Mouse (Mus musculus): ENCODE data around the gene Nat8f4. TPM values are rescaled to one million over a fixed set of nuclear protein-coding genes. Genes with fewer than 3 reads are reported as not detected.
A peak's percentile ranks its signal among the peaks of the same experiment; 100 is the strongest.
"Not testable (repeated sequence)": the region's sequence is repeated elsewhere in the genome, so short reads cannot be mapped to it uniquely, and the experiment has no call there.

Gene Nat8f4
- polyA plus RNA-seq (2015; fragmentation: Nextera tagmentation; extraction: Ambion mirVana), result 7.0 TPM in 2 replicates

DNA sequence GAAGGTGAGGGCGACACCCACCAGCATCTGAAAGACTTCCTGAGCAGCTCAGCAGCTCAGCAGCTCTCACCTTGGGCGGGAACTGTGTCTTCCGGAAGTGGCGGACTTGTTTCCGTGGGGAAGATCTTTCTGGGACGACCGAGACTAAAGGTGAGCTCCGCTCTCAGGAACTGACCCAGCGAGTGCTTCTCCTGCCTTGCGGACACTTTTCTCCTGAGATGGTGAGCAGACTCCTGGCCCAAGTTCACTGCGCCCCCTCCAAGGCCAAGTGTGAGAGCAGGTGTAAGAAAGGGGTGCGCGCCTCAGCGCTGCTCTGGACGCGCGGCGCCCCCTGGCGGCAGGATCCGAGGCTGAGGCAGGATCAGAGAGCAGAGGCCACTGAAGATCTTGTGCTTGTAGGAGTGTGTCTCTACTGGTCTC lies at the start of gene Nat8f4:
Gene Nat8f4, minus strand, starts transcription at position 243 of the 420 bp plus-strand sequence.
- 0 out of 2 replicates have a peak within 1 kb of the TSS, but pooled peaks have one; percentile 7 for H3K9ac ChIP-seq (replicated peaks)
- not testable (repeated sequence) for H3K27ac ChIP-seq

DNA sequence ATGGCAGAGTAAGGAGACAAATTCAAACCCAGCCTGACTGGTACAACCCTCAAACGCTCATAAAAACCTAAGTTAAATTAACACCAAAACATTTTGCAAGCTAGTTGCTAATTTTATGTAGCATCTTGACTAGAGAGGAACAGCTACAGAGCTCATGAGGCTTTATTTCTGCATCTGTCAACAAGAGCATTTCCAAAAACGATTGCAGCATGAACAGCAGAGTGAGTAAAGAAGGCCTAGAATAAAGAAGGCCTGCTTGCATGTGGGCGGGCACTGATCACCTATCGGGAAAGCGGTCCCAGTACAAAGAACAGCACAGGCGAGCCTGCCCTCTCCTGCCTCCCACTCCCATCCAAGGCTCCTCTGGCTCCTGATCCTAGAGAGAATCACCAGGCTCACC lies 43.9 kb upstream of the Nat8f4 start:
- no peak for ATAC-seq
- Histone ChIP-seq H3K4me2 (replicated peaks) (no peak overlapping the region), H3K9ac (replicated peaks) (no peak overlapping the region), H3K4me3 (replicated peaks) (no peak overlapping the region), H3K27me3 (no peaks in the 10 kb centered on the region), H3K36me3 (peaks cover 87% of the 10 kb centered on the region), H3K4me1 (replicated peaks) (no peaks in the 10 kb centered on the region), H3K9me3 (no peaks in the 10 kb centered on the region), H3K27ac (no peak overlapping the region)
- WGBS, result 89% methylated on average over 6 of the region's 6 CpGs

More for the DNA sequence above, at the start of gene Nat8f4:
- 15% methylated on average over 20 of the region's 20 CpGs for WGBS
- Histone ChIP-seq H3K4me2 (replicated peaks) (peak within 1 kb of the TSS; percentile 46), H3K4me3 (replicated peaks) (peak within 1 kb of the TSS; percentile 31)
- H3K36me3 ChIP-seq; H3K4me1 ChIP-seq (replicated peaks); H3K27me3 ChIP-seq; H3K9me3 ChIP-seq: not testable (repeated sequence)
- peak; percentile 87 for ATAC-seq

DNA sequence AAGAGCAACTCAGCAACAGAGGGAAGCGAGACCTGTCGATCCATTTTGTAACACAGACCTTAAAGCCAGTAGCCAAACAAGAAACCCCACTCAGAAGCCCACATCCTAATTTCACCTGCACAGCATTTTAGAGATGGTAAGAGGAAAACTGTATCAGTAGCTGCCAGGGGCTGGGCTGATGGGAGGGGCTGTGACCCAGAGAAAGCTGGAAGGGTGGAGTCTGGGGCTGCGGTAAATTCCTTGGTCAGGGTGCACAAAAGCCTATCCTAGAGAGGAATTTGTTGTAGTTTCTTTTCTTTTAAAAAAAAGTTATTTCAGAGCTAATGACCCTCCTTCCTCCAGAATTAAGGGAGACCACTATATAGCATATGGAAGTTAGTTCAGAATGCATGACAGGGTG lies 37.8 kb upstream of the Nat8f4 start:
- no peak overlapping the region for H3K4me2 ChIP-seq (replicated peaks)
- H3K9me3 ChIP-seq, result no peaks in the 10 kb centered on the region
- H3K36me3 ChIP-seq, result peaks cover 48% of the 10 kb centered on the region
- ATAC-seq, result no peak
- no peaks in the 10 kb centered on the region for H3K4me1 ChIP-seq (replicated peaks)
- H3K27ac ChIP-seq, result no peak overlapping the region
- WGBS, result 93% methylated on average over 3 of the region's 3 CpGs
- H3K27me3 ChIP-seq, result no peaks in the 10 kb centered on the region
- H3K9ac ChIP-seq (replicated peaks), result no peak overlapping the region
- H3K4me3 ChIP-seq (replicated peaks), result no peak overlapping the region

DNA sequence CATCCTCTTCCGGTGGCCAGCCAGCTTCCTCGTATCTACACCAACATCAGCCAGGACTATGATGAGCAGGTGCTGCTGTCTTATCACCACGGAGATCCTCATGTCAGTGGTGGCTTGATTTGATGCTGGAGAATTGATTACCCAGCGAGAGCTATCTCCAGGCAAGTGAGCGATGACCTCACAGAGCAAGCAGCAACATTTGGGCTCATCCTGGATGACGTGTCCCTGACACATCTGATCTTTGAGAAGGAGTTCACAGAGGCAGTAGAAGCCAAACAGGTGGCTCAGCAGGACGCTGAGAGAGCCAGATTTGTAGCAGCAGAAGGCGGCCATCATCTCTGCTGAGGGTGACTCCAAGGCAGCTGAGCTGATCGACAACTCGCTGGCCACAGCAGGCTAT lies 34.0 kb upstream of the Nat8f4 start:
- ATAC-seq, result no peak
- no peak overlapping the region for H3K4me3 ChIP-seq (replicated peaks)
- 84% methylated on average over 10 of the region's 10 CpGs for WGBS
- H3K27me3 ChIP-seq, result no peaks in the 10 kb centered on the region
- H3K27ac ChIP-seq, result no peak overlapping the region
- H3K4me2 ChIP-seq (replicated peaks), result no peak overlapping the region
- no peaks in the 10 kb centered on the region for H3K9me3 ChIP-seq
- H3K9ac ChIP-seq (replicated peaks), result no peak overlapping the region
- H3K36me3 ChIP-seq, result peaks cover 14% of the 10 kb centered on the region
- peaks cover 3% of the 10 kb centered on the region; the same call in 1 of the 2 replicates for H3K4me1 ChIP-seq (replicated peaks)

DNA sequence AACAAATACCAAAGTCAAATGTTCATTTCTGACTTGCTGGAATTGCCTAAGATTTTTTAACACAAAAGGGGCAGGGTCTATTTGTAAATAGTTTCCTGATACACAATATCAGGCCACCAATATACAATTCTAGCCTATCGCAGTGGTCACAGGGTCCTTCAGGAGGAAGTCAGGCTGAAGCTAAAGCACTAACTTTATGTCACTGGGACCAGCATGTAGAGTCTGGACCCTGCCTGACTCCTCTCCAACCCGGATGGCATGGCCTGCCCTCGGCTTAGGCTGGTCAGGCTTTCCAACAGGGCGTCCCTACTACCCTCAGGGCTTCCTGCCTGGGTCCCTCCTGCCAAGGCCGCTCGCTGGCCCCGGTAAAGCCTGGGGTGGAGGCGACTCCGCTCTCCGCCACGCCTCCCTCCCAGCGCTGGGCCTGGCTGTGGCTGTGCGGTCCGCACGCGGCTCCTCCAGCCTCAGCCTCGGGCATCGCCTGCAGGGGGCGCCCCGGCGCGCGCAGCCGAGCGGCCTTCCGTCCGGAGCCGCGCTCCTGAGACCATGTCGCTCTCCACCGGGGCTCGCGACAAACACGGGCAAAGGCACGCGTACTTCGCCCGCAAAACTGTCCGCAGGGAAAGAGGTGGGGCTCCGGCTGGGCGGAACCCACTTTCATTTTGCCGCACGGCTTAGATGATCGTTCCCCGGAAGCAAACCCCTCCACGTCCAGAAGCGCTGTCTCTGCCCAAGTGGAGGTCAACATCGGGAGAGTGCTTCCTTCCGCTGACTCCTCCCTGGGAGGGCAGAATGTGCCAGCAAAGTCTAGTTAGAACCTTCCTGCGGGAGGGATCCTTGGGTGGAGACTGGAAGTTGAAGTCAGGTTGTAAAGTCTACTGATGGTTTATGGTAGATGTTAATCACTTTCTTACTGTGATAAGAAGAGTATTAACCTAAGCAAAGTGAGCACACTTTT lies 32.1 kb upstream of the Nat8f4 start:
- WGBS, result 1% methylated on average over 49 of the region's 50 CpGs
- ATAC-seq, result peak; percentile 98
- not testable (repeated sequence) for H3K27me3 ChIP-seq; H3K9me3 ChIP-seq; H3K27ac ChIP-seq; H3K36me3 ChIP-seq; H3K4me1 ChIP-seq (replicated peaks)
- Histone ChIP-seq H3K9ac (replicated peaks) (peak overlapping the region; percentile 54), H3K4me2 (replicated peaks) (peak overlapping the region; percentile 51), H3K4me3 (replicated peaks) (peak overlapping the region; percentile 46)

DNA sequence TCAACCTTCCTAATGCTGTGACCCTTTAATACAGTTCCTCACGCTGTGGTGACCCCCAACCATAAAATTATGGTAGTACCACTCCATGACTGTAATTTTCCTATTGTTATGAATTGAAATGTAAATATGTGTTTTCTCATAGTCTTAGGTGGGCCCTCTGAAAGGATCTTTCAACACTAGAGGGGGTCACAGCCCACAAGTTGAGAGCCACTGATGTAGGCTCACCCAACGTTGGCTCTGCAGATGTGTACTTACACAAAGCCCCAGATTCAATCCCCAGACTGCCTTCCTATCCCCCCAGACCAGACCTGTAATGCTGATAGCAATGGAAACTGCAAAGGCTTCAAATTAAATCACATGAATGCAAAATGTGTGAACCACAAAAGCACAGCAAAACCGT lies 31.0 kb upstream of the Nat8f4 start:
- no peak overlapping the region for H3K9ac ChIP-seq (replicated peaks)
- H3K36me3 ChIP-seq, result peaks cover 13% of the 10 kb centered on the region
- H3K4me2 ChIP-seq (replicated peaks), result no peak overlapping the region
- H3K4me3 ChIP-seq (replicated peaks), result no peak overlapping the region
- H3K9me3 ChIP-seq, result no peaks in the 10 kb centered on the region
- ATAC-seq, result no peak
- no peak overlapping the region for H3K27ac ChIP-seq
- H3K4me1 ChIP-seq (replicated peaks), result peaks cover 3% of the 10 kb centered on the region; the same call in 1 of the 2 replicates
- 60% methylated on average over 3 of the region's 3 CpGs for WGBS
- H3K27me3 ChIP-seq, result no peaks in the 10 kb centered on the region

DNA sequence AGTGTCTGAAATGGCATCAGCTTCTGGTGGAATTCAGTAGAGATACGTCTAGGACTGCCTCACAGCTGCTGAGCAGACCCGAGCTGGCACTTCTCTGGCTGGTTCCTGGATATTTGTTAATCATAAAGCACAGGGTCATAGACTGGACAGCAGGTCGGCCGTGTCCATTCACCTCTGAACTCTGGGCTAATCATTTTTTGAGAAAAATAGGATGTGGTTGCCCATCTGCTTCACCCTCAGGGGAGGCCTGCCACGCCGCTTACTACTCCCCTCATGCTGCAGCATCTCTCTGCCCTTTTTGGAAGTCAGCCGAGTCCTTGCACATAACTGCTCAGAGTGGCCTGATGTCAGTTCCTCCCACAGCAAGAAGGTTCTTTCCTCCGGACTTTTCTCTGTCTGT lies 29.4 kb upstream of the Nat8f4 start:
- no peak overlapping the region for H3K27ac ChIP-seq
- H3K4me3 ChIP-seq (replicated peaks), result no peak overlapping the region
- H3K36me3 ChIP-seq, result peaks cover 29% of the 10 kb centered on the region
- no peak overlapping the region for H3K9ac ChIP-seq (replicated peaks)
- peaks cover 3% of the 10 kb centered on the region; the same call in 1 of the 2 replicates for H3K4me1 ChIP-seq (replicated peaks)
- H3K9me3 ChIP-seq, result no peaks in the 10 kb centered on the region
- H3K4me2 ChIP-seq (replicated peaks), result no peak overlapping the region
- H3K27me3 ChIP-seq, result no peaks in the 10 kb centered on the region
- WGBS, result 86% methylated on average over 8 of the region's 8 CpGs
- ATAC-seq, result no peak

DNA sequence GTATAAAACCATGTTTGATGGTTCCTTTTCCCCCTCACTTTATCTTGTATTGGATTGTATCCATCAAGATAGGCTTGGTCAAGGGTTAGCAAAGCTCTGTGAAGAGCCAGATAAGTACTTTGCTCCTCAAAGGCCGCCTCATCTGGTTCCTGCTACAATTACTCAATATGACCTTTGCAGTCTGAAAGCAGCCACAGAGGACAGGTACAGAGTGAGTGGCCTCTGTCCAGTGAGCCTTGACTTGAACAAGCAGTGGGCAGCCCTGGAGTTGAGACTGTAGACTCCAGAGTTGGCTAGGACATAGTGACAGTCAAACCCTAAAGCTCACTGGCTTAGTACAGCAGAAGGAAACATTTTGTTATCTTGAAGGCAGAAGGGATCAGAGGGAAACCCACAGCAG lies 24.6 kb upstream of the Nat8f4 start:
- Histone ChIP-seq H3K27ac (no peak overlapping the region), H3K4me2 (replicated peaks) (no peak overlapping the region), H3K27me3 (no peaks in the 10 kb centered on the region), H3K36me3 (peaks cover 71% of the 10 kb centered on the region), H3K9ac (replicated peaks) (no peak overlapping the region), H3K4me3 (replicated peaks) (no peak overlapping the region), H3K9me3 (no peaks in the 10 kb centered on the region), H3K4me1 (replicated peaks) (no peaks in the 10 kb centered on the region)
- no peak for ATAC-seq
- 81% methylated on average over 1 of the region's 1 CpGs for WGBS

DNA sequence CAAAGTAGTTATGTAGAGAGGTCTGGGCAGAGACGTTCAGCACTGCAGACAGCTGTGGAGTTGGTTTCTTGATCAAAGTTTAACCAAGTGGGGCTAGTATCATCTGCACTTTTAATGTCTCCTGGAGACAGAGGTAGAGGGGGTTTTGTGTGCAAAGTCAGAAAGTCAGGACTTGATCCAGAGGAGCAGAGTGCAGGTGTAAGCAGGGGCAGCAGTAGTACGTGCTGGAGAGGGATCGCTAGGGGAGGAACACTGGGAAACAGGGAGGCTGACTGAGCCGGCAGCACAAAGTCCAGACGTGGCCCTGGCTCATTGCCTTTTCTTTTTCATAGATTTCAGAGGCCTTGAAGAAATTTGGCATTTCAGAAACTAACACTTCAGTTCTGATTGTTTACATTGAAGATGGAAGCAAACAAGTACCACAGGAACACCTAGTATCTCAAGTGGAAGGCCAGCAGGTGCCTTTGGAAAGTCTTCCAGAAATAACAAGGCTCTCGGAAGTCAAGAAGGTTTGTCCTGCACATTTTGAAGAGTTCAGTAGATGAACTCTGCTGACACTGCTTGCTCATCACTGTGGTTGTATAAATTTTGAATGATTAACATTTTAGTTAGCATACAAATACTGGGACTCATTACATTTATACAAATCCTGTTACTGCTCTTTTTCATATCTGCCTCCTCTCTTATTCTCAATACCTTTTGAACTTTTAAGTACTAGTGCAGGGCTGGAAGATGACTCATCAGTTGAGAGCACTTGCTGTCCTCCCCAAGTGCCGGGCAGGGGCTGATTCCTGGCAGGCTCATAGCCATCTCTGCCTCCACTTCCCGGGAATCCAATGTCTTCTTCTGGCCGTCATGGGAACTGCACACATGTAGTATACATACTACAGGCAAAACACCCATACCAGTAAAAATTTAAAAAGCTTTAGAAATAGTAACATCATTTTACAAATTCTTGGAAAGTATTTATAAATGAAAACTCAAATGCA lies 23.1 kb upstream of the Nat8f4 start:
- peaks cover 78% of the 10 kb centered on the region for H3K36me3 ChIP-seq
- H3K27me3 ChIP-seq, result no peaks in the 10 kb centered on the region
- no peak overlapping the region for H3K27ac ChIP-seq
- WGBS, result 93% methylated on average over 9 of the region's 9 CpGs
- H3K4me1 ChIP-seq (replicated peaks), result no peaks in the 10 kb centered on the region
- H3K9ac ChIP-seq (replicated peaks), result no peak overlapping the region
- no peak for ATAC-seq
- no peaks in the 10 kb centered on the region for H3K9me3 ChIP-seq
- H3K4me3 ChIP-seq (replicated peaks), result no peak overlapping the region
- no peak overlapping the region for H3K4me2 ChIP-seq (replicated peaks)

DNA sequence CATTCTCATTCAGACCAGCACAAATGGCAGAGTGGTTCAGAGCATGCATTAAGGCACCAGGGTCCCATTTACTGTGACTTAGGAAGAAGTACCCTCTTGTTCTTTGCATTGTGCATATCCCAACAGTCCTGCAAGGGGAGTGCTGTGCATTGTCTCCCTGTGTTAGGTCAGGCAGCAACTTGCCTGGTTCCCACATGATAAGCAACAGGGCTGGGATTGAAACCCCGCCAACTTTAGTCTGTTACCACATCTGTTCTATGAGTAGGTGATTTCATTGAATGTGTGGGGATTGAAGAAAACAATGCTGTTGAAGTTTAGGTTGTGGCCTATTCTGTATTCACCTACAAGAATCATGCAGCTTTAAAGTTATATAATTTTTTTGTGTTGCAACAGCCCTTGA lies 22.0 kb upstream of the Nat8f4 start:
- Histone ChIP-seq H3K9ac (replicated peaks) (no peak overlapping the region), H3K4me3 (replicated peaks) (no peak overlapping the region), H3K4me1 (replicated peaks) (no peaks in the 10 kb centered on the region), H3K4me2 (replicated peaks) (no peak overlapping the region), H3K36me3 (peaks cover 87% of the 10 kb centered on the region), H3K27ac (no peak overlapping the region), H3K27me3 (no peaks in the 10 kb centered on the region), H3K9me3 (no peaks in the 10 kb centered on the region)
- no peak for ATAC-seq
- 93% methylated on average over 1 of the region's 1 CpGs for WGBS

DNA sequence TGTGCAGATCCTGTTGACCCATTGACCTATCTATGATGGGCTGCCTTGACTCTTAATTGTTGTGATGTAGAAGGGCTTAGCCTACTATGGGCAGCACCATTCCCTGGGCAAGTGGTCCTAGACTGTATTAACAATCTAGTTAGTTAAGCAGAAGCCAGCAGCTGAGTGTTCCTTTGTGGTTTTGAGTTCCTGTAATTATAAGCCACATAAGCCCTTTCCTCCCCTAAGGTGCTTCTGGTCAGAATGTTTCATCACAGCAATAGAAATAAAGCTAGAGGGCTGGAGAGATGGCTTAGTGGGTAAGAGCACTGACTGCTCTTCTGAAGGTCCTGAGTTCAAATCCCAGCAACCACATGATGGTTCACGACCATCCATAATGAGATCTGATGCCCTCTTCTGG lies 19.0 kb upstream of the Nat8f4 start:
- Histone ChIP-seq H3K4me1 (replicated peaks) (no peaks in the 10 kb centered on the region), H3K4me3 (replicated peaks) (no peak overlapping the region), H3K27ac (no peak overlapping the region), H3K36me3 (peaks cover 65% of the 10 kb centered on the region), H3K9me3 (no peaks in the 10 kb centered on the region), H3K27me3 (no peaks in the 10 kb centered on the region), H3K4me2 (replicated peaks) (no peak overlapping the region), H3K9ac (replicated peaks) (no peak overlapping the region)
- WGBS, result 97% methylated on average over 1 of the region's 1 CpGs
- ATAC-seq, result no peak

DNA sequence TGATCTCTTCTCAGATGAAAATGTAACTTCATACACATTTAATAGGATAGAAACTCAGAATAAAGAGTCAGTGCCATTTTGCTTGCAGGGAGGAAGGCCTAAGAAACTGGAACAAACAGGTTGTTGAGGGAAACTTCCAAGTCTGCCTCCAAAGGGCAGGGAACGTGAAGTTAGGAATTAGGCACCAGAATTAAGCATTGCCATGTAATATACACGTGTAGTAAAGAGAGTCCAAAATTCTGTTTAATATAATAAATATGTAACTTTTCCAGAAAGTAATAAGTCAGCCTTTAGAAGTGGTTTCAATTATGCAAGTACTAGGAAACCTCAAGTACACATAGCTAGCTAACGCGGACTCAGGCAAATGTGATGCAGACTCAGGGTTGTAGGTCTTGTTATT lies 14.7 kb upstream of the Nat8f4 start:
- no peak for ATAC-seq
- Histone ChIP-seq H3K27me3 (no peaks in the 10 kb centered on the region), H3K9ac (replicated peaks) (no peak overlapping the region), H3K27ac (no peak overlapping the region), H3K4me2 (replicated peaks) (no peak overlapping the region), H3K4me3 (replicated peaks) (no peak overlapping the region), H3K4me1 (replicated peaks) (peaks cover 13% of the 10 kb centered on the region), H3K36me3 (peaks cover 26% of the 10 kb centered on the region), H3K9me3 (no peaks in the 10 kb centered on the region)
- WGBS, result 98% methylated on average over 4 of the region's 4 CpGs
